Mouse (Mus musculus): ENCODE results near the gene Ifna2. TPM values are rescaled to one million over a fixed set of nuclear protein-coding genes. Genes with fewer than 3 reads are reported as not detected.

The Ifna2 gene
- polyA plus RNA-seq (2014; fragmentation: Nextera tagmentation; extraction: Ambion mirVana) = not detected in 2 replicates

GRCm38 (mm10) chr4:88683812-88684211 is at the start of gene Ifna2:
Gene Ifna2, minus strand, starts transcription at chr4:88683912.
- H3K9me3 ChIP-seq (ENCODE audit: control insufficient read depth, low read length) = no peaks in the 10 kb centered on the region
- 97% methylated on average over 1 of the region's 1 CpGs for WGBS
- no peak for ATAC-seq (ENCODE audit: low read depth)
- H3K36me3 ChIP-seq (ENCODE audit: control insufficient read depth, insufficient read depth, low read length) = no peaks in the 10 kb centered on the region
- H3K4me3 ChIP-seq (ENCODE audit: low read depth, low read length) = no peak within 1 kb of the TSS
- H3K4me2 ChIP-seq (ENCODE audit: low read depth, low read length) = no peak within 1 kb of the TSS
- no peaks in the 10 kb centered on the region for H3K27me3 ChIP-seq (ENCODE audit: control insufficient read depth, insufficient read depth, low read length)
- H3K9ac ChIP-seq (replicated peaks; ENCODE audit: low read depth, low read length) = no peak within 1 kb of the TSS
- H3K27ac ChIP-seq (ENCODE audit: low read depth, low read length) = no peak within 1 kb of the TSS
- no peaks in the 10 kb centered on the region for H3K4me1 ChIP-seq (ENCODE audit: control insufficient read depth, insufficient read depth, low read length)

DNA sequence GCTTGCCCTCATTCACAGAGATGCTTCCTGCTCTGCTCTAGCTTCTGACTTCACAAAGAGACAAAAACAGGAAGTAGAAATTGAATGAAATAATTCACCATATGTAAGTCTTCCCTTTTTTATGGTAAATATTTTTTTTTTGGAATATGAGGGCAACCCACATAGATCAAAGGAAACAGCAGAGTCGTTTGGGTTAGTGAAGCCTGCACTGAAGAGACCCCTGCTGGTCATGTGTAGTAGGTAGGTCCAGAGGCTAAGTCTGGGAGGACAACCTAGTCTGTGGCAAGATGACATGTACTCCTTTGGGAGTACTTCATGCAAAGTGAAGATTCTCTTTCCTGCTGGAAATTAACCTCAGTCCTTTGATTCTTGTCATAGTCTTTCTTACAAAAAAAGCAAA is 43.6 kb upstream of the Ifna2 start:
- Histone ChIP-seq H3K9ac (replicated peaks; ENCODE audit: low read depth, low read length) (no peak overlapping the region), H3K27me3 (ENCODE audit: control insufficient read depth, insufficient read depth, low read length) (no peaks in the 10 kb centered on the region), H3K36me3 (ENCODE audit: control insufficient read depth, insufficient read depth, low read length) (no peaks in the 10 kb centered on the region), H3K27ac (ENCODE audit: low read depth, low read length) (no peak overlapping the region), H3K4me2 (ENCODE audit: low read depth, low read length) (no peak overlapping the region), H3K9me3 (ENCODE audit: control insufficient read depth, low read length) (no peaks in the 10 kb centered on the region), H3K4me1 (ENCODE audit: control insufficient read depth, insufficient read depth, low read length) (no peaks in the 10 kb centered on the region), H3K4me3 (ENCODE audit: low read depth, low read length) (no peak overlapping the region)
- WGBS = 0% methylated on average over 1 of the region's 1 CpGs
- ATAC-seq (ENCODE audit: low read depth) = no peak

- no peak overlapping the region for H3K4me2 ChIP-seq (ENCODE audit: low read depth, low read length)
- no peak overlapping the region for H3K4me3 ChIP-seq (ENCODE audit: low read depth, low read length)
- WGBS = 87% methylated on average over 6 of the region's 6 CpGs
- H3K27ac ChIP-seq (ENCODE audit: low read depth, low read length) = no peak overlapping the region
- no peaks in the 10 kb centered on the region for H3K9me3 ChIP-seq (ENCODE audit: control insufficient read depth, low read length)
- H3K27me3 ChIP-seq (ENCODE audit: control insufficient read depth, insufficient read depth, low read length) = no peaks in the 10 kb centered on the region
- ATAC-seq (ENCODE audit: low read depth) = no peak
- H3K9ac ChIP-seq (replicated peaks; ENCODE audit: low read depth, low read length) = no peak overlapping the region
- no peaks in the 10 kb centered on the region for H3K36me3 ChIP-seq (ENCODE audit: control insufficient read depth, insufficient read depth, low read length)
- H3K4me1 ChIP-seq (ENCODE audit: control insufficient read depth, insufficient read depth, low read length) = no peaks in the 10 kb centered on the region
These were observed 43.0 kb upstream of the Ifna2 start for GRCm38 (mm10) chr4:88726727-88727126.

- Histone ChIP-seq H3K27me3 (ENCODE audit: control insufficient read depth, insufficient read depth, low read length) (no peaks in the 10 kb centered on the region), H3K36me3 (ENCODE audit: control insufficient read depth, insufficient read depth, low read length) (peaks cover 6% of the 10 kb centered on the region; the same call in 1 of the 2 replicates), H3K4me1 (ENCODE audit: control insufficient read depth, insufficient read depth, low read length) (peaks cover 19% of the 10 kb centered on the region), H3K4me3 (ENCODE audit: low read depth, low read length) (no peak overlapping the region), H3K9ac (replicated peaks; ENCODE audit: low read depth, low read length) (no peak overlapping the region), H3K4me2 (ENCODE audit: low read depth, low read length) (no peak overlapping the region), H3K27ac (ENCODE audit: low read depth, low read length) (no peak overlapping the region), H3K9me3 (ENCODE audit: control insufficient read depth, low read length) (no peaks in the 10 kb centered on the region)
- WGBS = 57% methylated on average over 8 of the region's 8 CpGs
- no peak for ATAC-seq (ENCODE audit: low read depth)
These were observed 39.9 kb upstream of the Ifna2 start for GRCm38 (mm10) chr4:88723497-88724090.

- under 1% methylated on average over 82 of the region's 82 CpGs for WGBS
- Histone ChIP-seq H3K9me3 (ENCODE audit: control insufficient read depth, low read length) (no peaks in the 10 kb centered on the region), H3K4me1 (ENCODE audit: control insufficient read depth, insufficient read depth, low read length) (peaks cover 25% of the 10 kb centered on the region), H3K27me3 (ENCODE audit: control insufficient read depth, insufficient read depth, low read length) (no peaks in the 10 kb centered on the region), H3K9ac (replicated peaks; ENCODE audit: low read depth, low read length) (peak within 1 kb of the TSS; percentile 98), H3K4me3 (ENCODE audit: low read depth, low read length) (peak within 1 kb of the TSS; percentile 99), H3K4me2 (ENCODE audit: low read depth, low read length) (peak within 1 kb of the TSS; percentile 86), H3K27ac (ENCODE audit: low read depth, low read length) (peak within 1 kb of the TSS; percentile 99), H3K36me3 (ENCODE audit: control insufficient read depth, insufficient read depth, low read length) (peaks cover 6% of the 10 kb centered on the region; the same call in 1 of the 2 replicates)
- peak; percentile 97 for ATAC-seq (ENCODE audit: low read depth)
These were observed 38.3 kb upstream of the Ifna2 start, which contains the start of the genes Gm26566 and Klhl9 for GRCm38 (mm10) chr4:88721791-88722721. Gene Gm26566, plus strand, starts transcription at chr4:88721805. Gene Klhl9, minus strand, starts transcription at chr4:88722465.

- WGBS = 56% methylated on average over 1 of the region's 1 CpGs
- Histone ChIP-seq H3K4me2 (ENCODE audit: low read depth, low read length) (peak overlapping the region; percentile 86), H3K4me1 (ENCODE audit: control insufficient read depth, insufficient read depth, low read length) (peaks cover 25% of the 10 kb centered on the region), H3K27ac (ENCODE audit: low read depth, low read length) (no peak overlapping the region), H3K27me3 (ENCODE audit: control insufficient read depth, insufficient read depth, low read length) (no peaks in the 10 kb centered on the region), H3K4me3 (ENCODE audit: low read depth, low read length) (peak overlapping the region; percentile 17), H3K36me3 (ENCODE audit: control insufficient read depth, insufficient read depth, low read length) (peaks cover 11% of the 10 kb centered on the region; the same call in 1 of the 2 replicates), H3K9me3 (ENCODE audit: control insufficient read depth, low read length) (no peaks in the 10 kb centered on the region), H3K9ac (replicated peaks; ENCODE audit: low read depth, low read length) (0 out of 2 replicates have a peak overlapping the region, but pooled peaks have one; percentile 18)
- ATAC-seq (ENCODE audit: low read depth) = no peak
These were observed 35.0 kb upstream of the Ifna2 start for GRCm38 (mm10) chr4:88718715-88719114.

DNA sequence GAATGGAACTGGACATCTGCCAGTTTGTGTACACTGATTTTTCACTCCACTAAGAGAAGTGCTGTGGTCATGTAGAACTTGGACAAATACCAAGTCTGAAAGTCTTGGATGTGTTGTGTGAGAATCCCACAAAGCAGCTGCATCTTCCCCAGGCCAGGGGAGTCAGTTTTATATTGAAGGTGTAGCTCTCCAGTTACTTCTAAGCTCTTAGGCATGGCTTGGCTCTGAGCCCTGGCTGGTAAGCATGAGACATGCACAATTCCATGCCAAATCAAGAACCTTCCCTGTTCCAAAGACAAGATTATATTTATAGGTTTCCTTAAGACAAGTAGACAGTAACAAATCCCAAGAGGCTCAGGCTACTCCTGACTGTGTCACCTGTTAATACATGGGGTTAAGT is 31.3 kb upstream of the Ifna2 start:
- Histone ChIP-seq H3K4me1 (ENCODE audit: control insufficient read depth, insufficient read depth, low read length) (peaks cover 13% of the 10 kb centered on the region), H3K4me2 (ENCODE audit: low read depth, low read length) (no peak overlapping the region), H3K9me3 (ENCODE audit: control insufficient read depth, low read length) (no peaks in the 10 kb centered on the region), H3K27ac (ENCODE audit: low read depth, low read length) (no peak overlapping the region), H3K9ac (replicated peaks; ENCODE audit: low read depth, low read length) (no peak overlapping the region), H3K27me3 (ENCODE audit: control insufficient read depth, insufficient read depth, low read length) (no peaks in the 10 kb centered on the region), H3K36me3 (ENCODE audit: control insufficient read depth, insufficient read depth, low read length) (peaks cover 8% of the 10 kb centered on the region; the same call in 1 of the 2 replicates), H3K4me3 (ENCODE audit: low read depth, low read length) (no peak overlapping the region)
- no peak for ATAC-seq (ENCODE audit: low read depth)

DNA sequence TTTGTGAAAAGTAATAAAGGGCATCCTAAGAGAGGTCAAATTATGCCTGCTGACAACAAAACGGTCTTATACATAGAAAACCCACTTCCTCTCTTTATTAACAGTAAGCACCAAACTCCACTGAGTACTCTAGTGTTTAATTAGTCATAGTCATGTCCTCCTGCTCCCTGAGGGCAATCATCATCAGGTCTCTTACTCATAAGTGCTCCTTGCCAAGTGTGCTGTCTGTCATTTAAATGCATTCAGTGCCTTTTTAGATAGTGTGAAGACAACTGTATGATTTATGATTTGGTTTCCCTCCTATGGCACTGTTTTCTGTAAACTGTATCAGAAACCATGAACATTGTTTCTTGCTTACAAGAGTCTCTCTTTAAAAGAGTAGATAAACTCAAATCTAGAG is 30.6 kb upstream of the Ifna2 start:
- H3K36me3 ChIP-seq (ENCODE audit: control insufficient read depth, insufficient read depth, low read length) = 0 out of 2 replicates have a peak, but pooled peaks cover 7% of the 10 kb centered on the region
- H3K9me3 ChIP-seq (ENCODE audit: control insufficient read depth, low read length) = no peaks in the 10 kb centered on the region
- H3K9ac ChIP-seq (replicated peaks; ENCODE audit: low read depth, low read length) = no peak overlapping the region
- H3K4me3 ChIP-seq (ENCODE audit: low read depth, low read length) = no peak overlapping the region
- ATAC-seq (ENCODE audit: low read depth) = no peak
- H3K4me2 ChIP-seq (ENCODE audit: low read depth, low read length) = no peak overlapping the region
- H3K4me1 ChIP-seq (ENCODE audit: control insufficient read depth, insufficient read depth, low read length) = peaks cover 10% of the 10 kb centered on the region
- no peak overlapping the region for H3K27ac ChIP-seq (ENCODE audit: low read depth, low read length)
- 82% methylated on average over 1 of the region's 1 CpGs for WGBS
- no peaks in the 10 kb centered on the region for H3K27me3 ChIP-seq (ENCODE audit: control insufficient read depth, insufficient read depth, low read length)
